Mouse (Mus musculus) hindbrain, embryonic 11.5 days (tissue): ENCODE results near the gene Gbp6. TPM values are rescaled to one million over a fixed set of nuclear protein-coding genes. Genes with fewer than 3 reads are reported as not detected.
"Not testable (repeated sequence)": the region's sequence is repeated elsewhere in the genome, so short reads cannot be mapped to it uniquely, and the experiment has no call there.

ENCODE experiments used
- ATAC-seq: fragments of 200-750 bp; cut with Nextera tagmentation; 2 replicates; pipeline ENCODE4 v1.8.0; 2017; ENCODE audit warnings: mild to moderate bottlenecking, moderate TSS enrichment, moderate library complexity; ENCODE audit not compliant: low FRiP score
- DNase-seq: peaks from one replicate; pipeline ENCODE4 v3.0.0-alpha.2; 2015; ENCODE audit warnings: low spot score
- H3K27ac ChIP-seq: fragments of 300-500 bp; sonication (generic); 2 replicates; pipeline ENCODE4 v1.5.1; 2014; ENCODE audit warnings: mild to moderate bottlenecking, low read depth, low read length
- H3K27me3 ChIP-seq: fragments of 300-500 bp; sonication (generic); 2 replicates; pipeline ENCODE4 v1.6.1; 2014; ENCODE audit warnings: mild to moderate bottlenecking, low read length, moderate library complexity, mixed read lengths; ENCODE audit not compliant: control insufficient read depth, insufficient read depth
- H3K36me3 ChIP-seq: fragments of 300-500 bp; sonication (generic); 2 replicates; pipeline ENCODE4 v1.6.1; 2014; ENCODE audit warnings: mild to moderate bottlenecking, low read length, moderate library complexity, mixed read lengths; ENCODE audit not compliant: control insufficient read depth, insufficient read depth
- H3K4me1 ChIP-seq: fragments of 300-500 bp; sonication (generic); replicated peaks from 2 replicates; pipeline ENCODE4 v1.6.1; 2014; ENCODE audit warnings: low read length, mixed read lengths; ENCODE audit not compliant: control insufficient read depth, insufficient read depth
- H3K4me2 ChIP-seq: fragments of 300-500 bp; sonication (generic); replicated peaks from 2 replicates; pipeline ENCODE4 v1.6.1; 2014; ENCODE audit warnings: mild to moderate bottlenecking, low read depth, low read length
- H3K4me3 ChIP-seq: fragments of 300-500 bp; sonication (generic); 2 replicates; pipeline ENCODE4 v1.5.1; 2014; ENCODE audit warnings: low read depth, low read length
- H3K9ac ChIP-seq: fragments of 300-500 bp; sonication (generic); 2 replicates; pipeline ENCODE4 v1.6.1; 2014; ENCODE audit warnings: low read depth, low read length
- H3K9me3 ChIP-seq: fragments of 300-500 bp; sonication (generic); 2 replicates; pipeline ENCODE4 v1.6.1; 2016; ENCODE audit warnings: low read length; ENCODE audit not compliant: control insufficient read depth
- WGBS: fragments of 180-500 bp; shearing (Covaris S2); extraction: QIAGEN DNeasy Blood & Tissue Kit; methylation state at CpG from one replicate; pipeline ENCODE4 v1.1.7; 2014; 5-methylcytosine and 5-hydroxymethylcytosine counted together
- polyA plus RNA-seq: library from polyadenylated mRNA; unstranded; fragments of >200 nt; fragmentation: Nextera tagmentation; extraction: Ambion mirVana; gene quantifications from 2 replicates; pipeline ENCODE4 v1.2.1, GENCODE M21; 2014

Gbp6 gene
- polyA plus RNA-seq, 1 experiment from 2014 or later: 0.68 TPM

DNA sequence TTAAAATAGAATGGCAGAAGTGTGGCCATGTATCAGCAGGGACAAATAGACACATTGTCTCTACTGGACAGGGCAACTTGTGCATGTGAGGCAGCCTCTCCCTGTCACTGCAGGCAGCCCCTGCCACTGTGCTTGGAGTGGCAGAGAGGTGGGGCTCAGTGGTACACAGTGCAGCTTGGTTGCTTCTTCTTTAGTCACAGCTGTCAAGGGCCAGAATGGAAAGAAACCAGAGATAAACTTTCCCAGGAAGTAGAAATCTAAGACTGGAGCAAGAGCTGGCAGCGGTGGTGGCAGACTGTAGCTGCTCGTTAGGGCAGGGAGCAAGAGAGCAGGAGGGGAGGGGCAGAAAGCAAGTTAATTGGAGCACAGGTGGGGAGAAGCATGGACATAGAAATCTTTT lies 8.0 kb upstream of the Gbp6 start:
- H3K4me3 ChIP-seq: no peak overlapping the region
- H3K9ac ChIP-seq: no peak overlapping the region
- no peaks in the 10 kb centered on the region for H3K9me3 ChIP-seq
- ATAC-seq: no peak
- DNase-seq: no peak
- no peaks in the 10 kb centered on the region for H3K27me3 ChIP-seq
- no peak overlapping the region for H3K4me2 ChIP-seq
- H3K27ac ChIP-seq: no peak overlapping the region
- 44% methylated on average over 2 of the region's 2 CpGs for WGBS
- no peaks in the 10 kb centered on the region for H3K4me1 ChIP-seq
- no peaks in the 10 kb centered on the region for H3K36me3 ChIP-seq

DNA sequence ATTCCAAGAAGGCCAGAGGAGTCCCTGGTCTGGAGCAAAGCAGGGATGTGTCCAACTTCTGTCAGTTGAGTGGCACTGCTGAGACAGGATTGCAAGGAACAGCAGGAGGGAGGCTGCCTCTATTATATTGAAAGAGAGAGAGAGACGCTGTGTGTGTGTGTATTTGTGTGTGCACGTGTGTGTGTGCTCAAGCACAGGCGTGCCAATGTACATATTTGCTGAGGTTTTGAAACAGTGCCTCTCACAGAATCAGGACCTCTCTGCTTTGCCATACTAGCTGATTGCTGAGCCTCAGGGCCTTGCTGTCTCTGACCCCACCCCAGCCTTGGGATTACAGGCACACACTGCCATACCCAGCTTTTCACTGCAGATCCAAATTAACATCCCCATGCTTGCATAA lies 2.2 kb upstream of the Gbp6 start:
- Histone ChIP-seq H3K4me1 (no peaks in the 10 kb centered on the region), H3K4me2 (no peak overlapping the region), H3K36me3 (no peaks in the 10 kb centered on the region), H3K4me3 (no peak overlapping the region), H3K27ac (no peak overlapping the region), H3K9me3 (no peaks in the 10 kb centered on the region), H3K27me3 (no peaks in the 10 kb centered on the region), H3K9ac (no peak overlapping the region)
- ATAC-seq (no peak), DNase-seq (no peak)
- 77% methylated on average over 3 of the region's 3 CpGs for WGBS

DNA sequence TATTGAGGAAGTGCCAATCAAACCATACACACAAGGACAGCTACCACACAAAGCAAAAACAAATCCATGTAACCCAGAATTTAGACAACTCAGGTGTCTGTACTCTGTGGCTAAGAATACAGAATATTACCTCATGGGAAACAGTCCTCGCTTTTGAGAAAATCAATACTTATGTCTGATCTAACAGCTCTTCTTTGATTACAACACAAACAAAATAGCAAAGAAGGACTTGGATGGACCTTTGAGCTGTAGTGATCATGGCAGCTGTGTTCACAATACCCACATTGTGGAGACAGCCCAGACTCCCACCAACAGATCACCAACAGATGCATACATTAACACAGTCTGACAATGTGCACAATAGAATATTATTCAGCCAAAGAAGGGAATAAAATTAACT lies 1.0 kb downstream of the Gbp6 start:
- no peaks in the 10 kb centered on the region for H3K27me3 ChIP-seq
- no peak overlapping the region for H3K4me2 ChIP-seq
- no peak overlapping the region for H3K27ac ChIP-seq
- DNase-seq (no peak), ATAC-seq (peak; percentile 49; the same call in 1 of the 2 replicates)
- H3K4me3 ChIP-seq: no peak overlapping the region
- no peak overlapping the region for H3K9ac ChIP-seq
- H3K4me1 ChIP-seq: no peaks in the 10 kb centered on the region
- no peaks in the 10 kb centered on the region for H3K36me3 ChIP-seq
- H3K9me3 ChIP-seq: no peaks in the 10 kb centered on the region
- WGBS: 87% methylated on average over 1 of the region's 1 CpGs

GRCm38 (mm10) chr5:105290921-105291320 lies 2.6 kb downstream of the Gbp6 start:
- H3K4me2 ChIP-seq, H3K27ac ChIP-seq, H3K9ac ChIP-seq, H3K4me1 ChIP-seq, H3K9me3 ChIP-seq, DNase-seq, H3K27me3 ChIP-seq, ATAC-seq, H3K4me3 ChIP-seq, H3K36me3 ChIP-seq: not testable (repeated sequence)
- WGBS: 84% methylated on average over 3 of the region's 3 CpGs

- not testable (repeated sequence) for H3K9me3 ChIP-seq, H3K4me3 ChIP-seq, H3K27me3 ChIP-seq, DNase-seq, H3K4me2 ChIP-seq, H3K9ac ChIP-seq, H3K4me1 ChIP-seq, H3K36me3 ChIP-seq, H3K27ac ChIP-seq, ATAC-seq
- no CpG with 5 or more reads among the region's 3 CpGs for WGBS
These were observed 32.8 kb downstream of the Gbp6 start for GRCm38 (mm10) chr5:105260673-105261072.

DNA sequence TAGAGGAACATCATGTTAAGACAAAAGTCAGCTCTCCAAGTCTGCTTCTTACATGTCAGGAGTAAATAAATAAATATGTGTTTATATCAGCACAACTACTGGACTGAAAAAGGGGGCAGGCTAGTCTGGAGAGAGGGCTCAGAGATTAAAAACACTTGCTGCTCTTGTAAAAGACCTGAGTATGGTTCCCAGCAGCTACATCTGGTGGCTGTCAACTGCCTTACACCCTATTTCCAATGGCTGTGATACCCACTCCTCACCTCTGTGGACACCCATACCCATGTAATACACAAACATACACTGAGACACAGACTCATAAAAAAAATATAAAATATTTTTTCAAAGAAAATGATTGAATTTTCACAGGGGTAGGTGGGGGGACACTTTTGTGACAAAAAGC lies 41.0 kb downstream of the Gbp6 start:
- no peak for DNase-seq
- Histone ChIP-seq H3K9me3 (no peaks in the 10 kb centered on the region), H3K27me3 (no peaks in the 10 kb centered on the region), H3K9ac (no peak overlapping the region), H3K4me3 (no peak overlapping the region), H3K27ac (no peak overlapping the region), H3K36me3 (no peaks in the 10 kb centered on the region), H3K4me1 (no peaks in the 10 kb centered on the region), H3K4me2 (no peak overlapping the region)
- ATAC-seq: no peak

GRCm38 (mm10) chr5:105244741-105245140 lies 48.8 kb downstream of the Gbp6 start:
- H3K9me3 ChIP-seq, H3K4me2 ChIP-seq, H3K36me3 ChIP-seq, H3K4me1 ChIP-seq, DNase-seq, H3K4me3 ChIP-seq, ATAC-seq, H3K27ac ChIP-seq, H3K27me3 ChIP-seq, H3K9ac ChIP-seq: not testable (repeated sequence)
- WGBS: 79% methylated on average over 3 of the region's 3 CpGs

- H3K4me2 ChIP-seq, H3K4me3 ChIP-seq, H3K4me1 ChIP-seq, ATAC-seq, DNase-seq, H3K36me3 ChIP-seq, H3K9me3 ChIP-seq, H3K9ac ChIP-seq, H3K27me3 ChIP-seq, H3K27ac ChIP-seq: not testable (repeated sequence)
- WGBS: 82% methylated on average over 5 of the region's 5 CpGs
These were observed 52.5 kb downstream of the Gbp6 start for GRCm38 (mm10) chr5:105240982-105241381.

DNA sequence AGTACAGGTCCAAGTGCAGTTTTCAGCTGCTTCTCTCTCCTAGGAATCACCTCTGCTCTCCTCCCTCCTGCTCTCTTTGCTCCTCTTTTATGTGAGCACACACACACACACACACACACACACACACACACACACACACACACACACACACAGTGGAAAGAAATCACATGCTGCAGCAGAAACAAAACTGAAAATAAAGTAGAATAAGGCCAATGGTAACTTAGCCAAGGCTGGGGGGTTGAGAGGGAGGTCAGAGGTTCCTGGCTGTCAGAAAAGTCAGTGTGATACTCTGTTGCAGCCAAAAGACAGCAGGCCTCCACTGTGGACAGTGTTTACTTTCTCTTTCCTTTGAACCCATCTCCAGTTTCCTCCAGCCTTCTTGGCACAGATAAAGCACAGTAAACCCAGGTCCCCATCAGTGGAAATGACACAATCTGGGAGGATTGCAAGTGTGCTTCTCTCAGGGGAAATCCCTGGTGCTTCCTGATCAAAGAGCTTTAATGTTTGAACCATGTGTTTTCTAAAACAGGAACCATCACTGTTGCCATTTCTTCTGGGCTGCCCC lies 53.9 kb downstream of the Gbp6 start, which contains the start of gene Gbp10:
TSS of gene Gbp10 (minus strand) at position 51 of the 565 bp plus-strand sequence.
- H3K9ac ChIP-seq, DNase-seq, H3K4me2 ChIP-seq, H3K27me3 ChIP-seq, H3K36me3 ChIP-seq, H3K4me3 ChIP-seq, H3K4me1 ChIP-seq, H3K9me3 ChIP-seq, ATAC-seq, H3K27ac ChIP-seq: not testable (repeated sequence)
